Mouse (Mus musculus): Measurements from ENCODE around the gene Rtl3.
A peak's percentile ranks its signal among the peaks of the same experiment; 100 is the strongest.

Gene Rtl3

GRCm38 (mm10) chrX:106840409-106840808, at the start of gene Rtl3:
TSS of gene Rtl3 (minus strand) at chrX:106840644.
- peak; percentile 13 to 39 for DNase-seq (ENCODE audit: low spot score in 2 of 2)

GRCm38 (mm10) chrX:106872315-106872714, 31.9 kb upstream of the Rtl3 start:
- DNase-seq (ENCODE audit: low spot score in 2 of 2) = no peak

GRCm38 (mm10) chrX:106871894-106872293, 31.4 kb upstream of the Rtl3 start:
- no peak for DNase-seq (ENCODE audit: low spot score in 2 of 2)

- DNase-seq (ENCODE audit: low spot score in 2 of 2) = no peak
Observed at GRCm38 (mm10) chrX:106871426-106871825, 31.0 kb upstream of the Rtl3 start.

GRCm38 (mm10) chrX:106853523-106854300, 13.3 kb upstream of the Rtl3 start:
- no peak for DNase-seq (ENCODE audit: low spot score in 2 of 2)

GRCm38 (mm10) chrX:106839591-106839990, 853 bp downstream of the Rtl3 start:
- peak in 1 of 2 experiments; percentile 1 for DNase-seq (ENCODE audit: low spot score in 2 of 2)

- no peak for DNase-seq (ENCODE audit: low spot score in 2 of 2)
Observed at GRCm38 (mm10) chrX:106830494-106830893, 9.9 kb downstream of the Rtl3 start.

- no peak for DNase-seq (ENCODE audit: low spot score in 2 of 2)
Observed at GRCm38 (mm10) chrX:106809560-106810226, 30.8 kb downstream of the Rtl3 start.

- DNase-seq (ENCODE audit: low spot score in 2 of 2) = no peak
Observed at GRCm38 (mm10) chrX:106804387-106804786, 36.1 kb downstream of the Rtl3 start.

GRCm38 (mm10) chrX:106794686-106795085, 45.8 kb downstream of the Rtl3 start:
- DNase-seq (ENCODE audit: low spot score in 2 of 2) = peak in 1 of 2 experiments; percentile 3
